Mouse (Mus musculus) CH12.LX (cell line): ENCODE measurements around the gene Slc9a9. TPM values are rescaled to one million over a fixed set of nuclear protein-coding genes. Genes with fewer than 3 reads are reported as not detected.

Source experiments
- DNase-seq: peaks from one replicate; pipeline ENCODE4 v3.0.0-alpha.2; 2013; ENCODE audit errors: extremely low read depth
- H3K27ac ChIP-seq: 2 replicates; pipeline ENCODE4 v1.5.1; 2012; ENCODE audit warnings: low read depth, mild to moderate bottlenecking, control low read depth, moderate library complexity; ENCODE audit not compliant: insufficient read depth
- H3K27me3 ChIP-seq: replicated peaks from 2 replicates; pipeline ENCODE3; 2012; ENCODE audit warnings: inconsistent platforms
- H3K36me3 ChIP-seq, 2 experiments: replicated peaks in 1 of 2; 2 replicates each; pipeline versions ENCODE3 to v1.6.1; 2012; ENCODE audit warnings: inconsistent platforms in 1 of 2, low read length in 1 of 2, mild to moderate bottlenecking in 1 of 2, mixed read lengths in 1 of 2, moderate library complexity in 1 of 2; ENCODE audit not compliant: control insufficient read depth in 1 of 2, insufficient read depth in 1 of 2
- H3K4me1 ChIP-seq, 2 experiments: 2 replicates each; pipeline ENCODE4 v1.6.1; 2012; ENCODE audit warnings: inconsistent platforms in 1 of 2, moderate library complexity in 1 of 2; ENCODE audit not compliant: insufficient read depth in 2 of 2, control insufficient read depth in 1 of 2
- H3K4me2 ChIP-seq: 2 replicates; pipeline ENCODE4 v1.6.1; 2012; ENCODE audit warnings: low read depth, mild to moderate bottlenecking, control low read depth; ENCODE audit not compliant: poor library complexity, insufficient read depth, severe bottlenecking
- H3K4me3 ChIP-seq, 3 experiments: fragments of 150-350 bp in 1 of 3; sonication (generic) in 1 of 3; replicated peaks in 1 of 3; 2 replicates each; pipeline versions ENCODE3 to v1.5.1; 2011 to 2012; ENCODE audit warnings: low read depth in 2 of 3, low read length in 2 of 3, mild to moderate bottlenecking in 2 of 3, moderate library complexity in 2 of 3, control low read depth in 1 of 3, improper control_type of control experiment in 1 of 3, inconsistent platforms in 1 of 3, mixed read lengths in 1 of 3; ENCODE audit not compliant: poor library complexity in 1 of 3
- H3K79me2 ChIP-seq: replicated peaks from 2 replicates; pipeline ENCODE4 v1.6.1; 2012; ENCODE audit warnings: mild to moderate bottlenecking, moderate library complexity; ENCODE audit not compliant: control insufficient read depth, poor library complexity, insufficient read depth, severe bottlenecking; ENCODE audit errors: extremely low read depth
- H3K9ac ChIP-seq: 2 replicates; pipeline ENCODE4 v1.6.1; 2012; ENCODE audit warnings: low read depth, mild to moderate bottlenecking, control low read depth, moderate library complexity; ENCODE audit not compliant: insufficient read depth
- H3K9me3 ChIP-seq: replicated peaks from 2 replicates; pipeline ENCODE3; 2012; ENCODE audit warnings: low read length, inconsistent platforms, mixed read lengths
- CTCF ChIP-seq, 2 experiments: IDR thresholded peaks in 1 of 2; conservative IDR thresholded peaks in 1 of 2; 2 replicates each; pipeline ENCODE4 v1.5.1; 2011 to 2012; ENCODE audit warnings: low read depth in 2 of 2, low read length in 2 of 2, improper control_type of control experiment in 1 of 2, inconsistent platforms in 1 of 2, mild to moderate bottlenecking in 1 of 2, moderate library complexity in 1 of 2
- ETS1 ChIP-seq: conservative IDR thresholded peaks from 2 replicates; pipeline ENCODE4 v1.6.1; 2012; ENCODE audit warnings: low read depth, mild to moderate bottlenecking, inconsistent platforms, low read length, improper control_type of control experiment, moderate library complexity
- IRF4 ChIP-seq: IDR thresholded peaks from 2 replicates; pipeline ENCODE4 v1.6.1; 2014; ENCODE audit warnings: low read depth, mild to moderate bottlenecking, inconsistent platforms, low read length, improper control_type of control experiment
- JUN ChIP-seq: IDR thresholded peaks from 2 replicates; pipeline ENCODE4 v1.6.1; 2011; ENCODE audit warnings: low read depth, mild to moderate bottlenecking, low read length, improper control_type of control experiment, moderate library complexity; ENCODE audit not compliant: insufficient read depth
- MAX ChIP-seq: IDR thresholded peaks from 2 replicates; pipeline ENCODE4 v1.6.1; 2011; ENCODE audit warnings: low read length, improper control_type of control experiment
- NELFE ChIP-seq: IDR thresholded peaks from 2 replicates; pipeline ENCODE4 v1.6.1; 2011; ENCODE audit warnings: low read depth, low read length, improper control_type of control experiment
- TBP ChIP-seq: conservative IDR thresholded peaks from 2 replicates; pipeline ENCODE4 v1.6.1; 2011; ENCODE audit warnings: low read depth, low read length, improper control_type of control experiment
- TCF12 ChIP-seq: IDR thresholded peaks from 2 replicates; pipeline ENCODE4 v1.6.1; 2014; ENCODE audit warnings: low read depth, mild to moderate bottlenecking, inconsistent platforms, low read length, improper control_type of control experiment
- UBTF ChIP-seq: IDR thresholded peaks from 2 replicates; pipeline ENCODE4 v1.6.1; 2012; ENCODE audit warnings: low read depth, mild to moderate bottlenecking, inconsistent platforms, low read length, improper control_type of control experiment, moderate library complexity
- ZC3H11A ChIP-seq: IDR thresholded peaks from 2 replicates; pipeline ENCODE4 v1.6.1; 2012; ENCODE audit warnings: low read depth, mild to moderate bottlenecking, inconsistent platforms, low read length, improper control_type of control experiment
- dilution Hi-C: fragments of 300-500 bp; cut with MboI; formaldehyde crosslinking; loops from 2 replicates; pipeline ENCODE4 v1.14.3; 2020; ENCODE audit warnings: low sequenced_read_pairs; ENCODE audit not compliant: extremely low pct_unique_long_range_greater_than_20kb, extremely low pct_ligation_motif_present
- in situ Hi-C: fragments of 300-500 bp; cut with MboI; formaldehyde crosslinking; loops from 3 replicates; pipeline ENCODE4 v1.14.3; 2019; ENCODE audit warnings: low sequenced_read_pairs, low pct_ligation_motif_present, low pct_unique_long_range_greater_than_20kb, mixed read lengths
- polyA plus RNA-seq: library from polyadenylated mRNA; unstranded; fragments of >175 nt; gene quantifications from 2 replicates; pipeline ENCODE4 v1.2.1, GENCODE M21; 2012; ENCODE audit warnings: low read depth; ENCODE audit not compliant: insufficient read length
- total RNA-seq, 2 experiments: library from RNA; depleted of rRNA; stranded (reverse); fragments of 300-350 nt in 1 of 2; fragments of >200 nt in 1 of 2; gene quantifications; 2 replicates each; pipeline ENCODE4 v1.2.3; 2012 to 2014

Gene Slc9a9
- total and polyA plus RNA-seq, 3 experiments, result not detected

- Histone ChIP-seq H3K27me3 (no peaks in the 10 kb centered on the region), H3K79me2 (no peaks in the 10 kb centered on the region), H3K4me3 (no peak overlapping the region), H3K9me3 (peaks cover 50% of the 10 kb centered on the region), H3K4me1 (no peaks in the 10 kb centered on the region), H3K4me2 (no peak overlapping the region), H3K27ac (no peak overlapping the region), H3K36me3 (no peaks in the 10 kb centered on the region), H3K9ac (no peak overlapping the region)
- in situ Hi-C loops (loop anchor here (25.0 kb wide), 1 partner anchor 669 kb away; the partner anchor contains the start of gene Chst2), dilution Hi-C loops (no loop called here)
- DNase-seq, result no peak
- no peak for TF ChIP-seq TCF12
- no peak for TF ChIP-seq CTCF (conservative IDR thresholded peaks at IDR 0.05 in 1 of 2, IDR thresholded peaks at IDR 0.05 in 1 of 2; ENCODE audit: low read depth in 2 of 2, low read length in 2 of 2)
- TF ChIP-seq UBTF, result no peak
- TF ChIP-seq ZC3H11A, result no peak
- no peak for TF ChIP-seq TBP
These were observed 73.6 kb downstream of the Slc9a9 start for GRCm38 (mm10) chr9:94743291-94743690.

- no peaks in the 10 kb centered on the region for H3K4me1 ChIP-seq
- no peaks in the 10 kb centered on the region for H3K36me3 ChIP-seq
- no peak overlapping the region for H3K4me3 ChIP-seq
These were observed 78.8 kb downstream of the Slc9a9 start for GRCm38 (mm10) chr9:94748503-94748902.

GRCm38 (mm10) chr9:94750187-94750586 lies 80.5 kb downstream of the Slc9a9 start:
- Histone ChIP-seq H3K27ac (no peak overlapping the region), H3K4me2 (no peak overlapping the region), H3K27me3 (no peaks in the 10 kb centered on the region)
- no peak for TF ChIP-seq MAX
- no peak for TF ChIP-seq JUN
- TF ChIP-seq IRF4, result no peak
- no peak for TF ChIP-seq ETS1
- TF ChIP-seq, all 38 proteins: peak for 0
- no peaks in the 10 kb centered on the region for H3K79me2 ChIP-seq
- no peak for DNase-seq
- no peaks in the 10 kb centered on the region for H3K36me3 ChIP-seq
- H3K4me3 ChIP-seq, result no peak overlapping the region
- H3K9me3 ChIP-seq, result peaks cover 63% of the 10 kb centered on the region
- dilution Hi-C loops, result no loop called here
- in situ Hi-C loops, result no loop called here
- no peak overlapping the region for H3K9ac ChIP-seq
- H3K4me1 ChIP-seq, result no peaks in the 10 kb centered on the region

More at GRCm38 (mm10) chr9:94748503-94748902, 78.8 kb downstream of the Slc9a9 start:
- Histone ChIP-seq H3K27ac (no peak overlapping the region), H3K79me2 (no peaks in the 10 kb centered on the region), H3K27me3 (no peaks in the 10 kb centered on the region), H3K4me2 (no peak overlapping the region), H3K9me3 (peaks cover 62% of the 10 kb centered on the region), H3K9ac (no peak overlapping the region)
- no peak for DNase-seq
- in situ Hi-C loops (loop anchor here (25.0 kb wide), 1 partner anchor 664 kb away; the partner anchor contains the start of gene Chst2), dilution Hi-C loops (no loop called here)
- TF ChIP-seq ETS1 (no peak), NELFE (no peak)
- TF ChIP-seq, all 38 proteins: peak for 0
